ENCODE assay signal across 16 mouse cellular contexts in the genomic region with DNA sequence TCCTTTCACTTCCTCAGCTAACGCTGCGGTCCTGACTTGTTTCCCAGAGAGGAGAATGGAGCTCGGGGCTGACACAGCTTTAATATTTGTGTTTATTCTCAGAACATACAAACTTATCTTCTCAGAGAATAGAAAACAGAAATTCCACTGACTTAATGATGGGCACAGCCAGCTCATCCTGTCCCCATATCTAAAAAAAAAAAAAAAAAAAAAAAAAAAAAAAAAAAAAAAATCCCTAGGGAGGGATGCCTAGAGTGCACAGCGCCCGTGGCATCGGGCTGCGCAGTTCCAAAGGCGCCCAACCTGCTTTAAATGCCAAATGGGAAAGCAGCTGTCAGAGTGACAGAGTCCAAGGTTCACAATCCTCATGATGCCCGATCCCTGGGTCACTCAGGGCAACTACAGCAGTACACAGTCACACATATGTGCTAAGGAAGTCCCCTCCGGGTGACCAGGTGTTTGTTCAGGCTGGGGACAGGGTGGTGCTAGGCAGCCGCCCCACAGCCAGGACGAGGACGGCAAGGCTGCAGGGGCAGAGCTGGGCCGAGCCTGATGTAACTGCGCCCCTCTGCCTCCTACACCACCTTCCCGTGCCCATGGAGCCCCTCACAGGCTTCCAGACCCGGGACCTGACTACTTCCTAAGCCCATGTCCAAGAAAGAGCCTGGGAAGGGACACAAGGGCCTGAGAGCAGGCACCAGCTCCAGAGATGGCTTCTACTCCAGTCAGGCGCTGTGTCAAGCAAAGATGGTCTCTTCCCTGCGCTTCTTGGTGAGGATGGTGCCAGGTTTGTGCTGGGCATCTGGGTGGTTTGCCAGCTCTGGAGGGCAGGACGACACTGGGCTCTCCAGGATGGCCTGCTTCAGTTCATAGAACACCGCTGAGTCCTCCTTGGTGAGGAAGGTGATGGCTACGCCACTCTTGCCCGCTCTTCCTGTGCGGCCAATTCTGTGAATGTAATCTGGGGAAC. TPM values are rescaled to one million over a fixed set of nuclear protein-coding genes. Genes with fewer than 3 reads are reported as not detected.
DNase-seq lines count a peak whose midpoint lies in the region; ATAC-seq lines count a peak whose summit lies in the region.
"Had no signal": no experiment of that assay in that cellular context is flagged by ENCODE, and none has a peak within 500 bp of the region (broad histone marks: within the 10 kb centered on the region; RNA-seq: fewer than 3 reads in every experiment).

No protein-coding gene starts in this region.

- peaks cover 99% of the 10 kb centered on the region for H3K36me3 ChIP-seq in midbrain, embryonic 12.5 days
- peaks cover 72% of the 10 kb centered on the region for H3K36me3 ChIP-seq in midbrain, embryonic 15.5 days (replicated peaks)

- ATAC-seq in cerebellum, adult (ENCODE audit: insufficient number of reproducible peaks, low FRiP score, low TSS enrichment), result no peak
- no peak for ATAC-seq in midbrain, embryonic 12.5 days (ENCODE audit: low FRiP score, low read depth)
- ATAC-seq in midbrain, embryonic 15.5 days (replicated peaks), result no peak; the same call in 1 of the 2 replicates
- ATAC-seq: activated CD4-positive, CD25-positive, alpha-beta regulatory T cell, adult 4 months had no signal

- 0 out of 2 replicates have a peak overlapping the region, but pooled peaks have one; percentile 20 for H3K27ac ChIP-seq in midbrain, embryonic 12.5 days (replicated peaks)
- no peak overlapping the region for H3K27ac ChIP-seq in midbrain, embryonic 15.5 days
- H3K27ac ChIP-seq: hindbrain, embryonic 13.5 days; limb, embryonic 12.5 days had no signal

- H3K9ac ChIP-seq in midbrain, embryonic 12.5 days (replicated peaks), result no peak overlapping the region; the same call in 1 of the 2 replicates
- H3K9ac ChIP-seq in midbrain, embryonic 15.5 days, result no peak overlapping the region
- H3K9ac ChIP-seq: hindbrain, embryonic 13.5 days; limb, embryonic 12.5 days; lung, embryonic 14.5 days had no signal

- no peak overlapping the region for H3K4me3 ChIP-seq in midbrain, embryonic 12.5 days
- H3K4me3 ChIP-seq in midbrain, embryonic 15.5 days, result no peak overlapping the region
- H3K4me3 ChIP-seq: erythroblast, embryonic 14.5 days; hindbrain, embryonic 13.5 days; limb, embryonic 12.5 days had no signal

- no peaks in the 10 kb centered on the region for H3K4me1 ChIP-seq in midbrain, embryonic 12.5 days
- H3K4me1 ChIP-seq in midbrain, embryonic 15.5 days, result no peaks in the 10 kb centered on the region
- H3K4me1 ChIP-seq: hindbrain, embryonic 13.5 days had no signal

- WGBS in midbrain, embryonic 12.5 days, result 92% methylated on average over 24 of the region's 24 CpGs
- WGBS in midbrain, embryonic 15.5 days, result 88% methylated on average over 24 of the region's 24 CpGs

- no peak overlapping the region for H3K4me2 ChIP-seq in midbrain, embryonic 12.5 days (replicated peaks)
- no peak overlapping the region for H3K4me2 ChIP-seq in midbrain, embryonic 15.5 days
- H3K4me2 ChIP-seq: hindbrain, embryonic 13.5 days; limb, embryonic 12.5 days; lung, embryonic 14.5 days had no signal

- H3K27me3 ChIP-seq in midbrain, embryonic 12.5 days, result no peaks in the 10 kb centered on the region
- no peaks in the 10 kb centered on the region for H3K27me3 ChIP-seq in midbrain, embryonic 15.5 days (replicated peaks)
- H3K27me3 ChIP-seq: hindbrain, embryonic 13.5 days; limb, embryonic 12.5 days had no signal

- H3K9me3 ChIP-seq in midbrain, embryonic 12.5 days, result no peaks in the 10 kb centered on the region
- no peaks in the 10 kb centered on the region for H3K9me3 ChIP-seq in midbrain, embryonic 15.5 days
- H3K9me3 ChIP-seq: hindbrain, embryonic 13.5 days; limb, embryonic 12.5 days had no signal

- DNase-seq in cerebellum, postnatal 14 days, result peak; percentile 42 to 48
- peak; percentile 36 for DNase-seq in kidney, adult 18-20 months
- DNase-seq in kidney, postnatal 10 days, result no peak
- DNase-seq in thymus, postnatal 0 days (ENCODE audit: low spot score), result no peak
- DNase-seq in lung, adult 18-20 months, result no peak
- DNase-seq: adrenal gland, postnatal 25 days; lung, embryonic 14.5 days; right cerebral cortex, postnatal 4 days; thymus, adult 2 months had no signal

RNA-seq across cellular contexts. Expression of a gene that starts 14.7 kb away (rescaled TPM):
- 86.2 and 99.6 TPM in 2 replicates for polyA plus RNA-seq in midbrain, embryonic 12.5 days (2016; fragmentation: Nextera tagmentation; extraction: Ambion mirVana)
- 199 and 201 TPM in 2 replicates for polyA plus RNA-seq in midbrain, embryonic 15.5 days (2015; fragmentation: Nextera tagmentation; extraction: Ambion mirVana)
- 8.5 and 9.6 TPM in 2 replicates for polyA plus RNA-seq in thymus, postnatal 0 days (2015; fragmentation: Nextera tagmentation; extraction: Ambion mirVana)
- polyA plus RNA-seq: erythroblast, embryonic 14.5 days had no signal

RNA-seq across cellular contexts. Expression of a gene that starts 17.4 kb away (rescaled TPM):
- polyA plus RNA-seq in midbrain, embryonic 12.5 days (2016; fragmentation: Nextera tagmentation; extraction: Ambion mirVana), result 24.4 and 29.3 TPM in 2 replicates
- polyA plus RNA-seq in midbrain, embryonic 15.5 days (2015; fragmentation: Nextera tagmentation; extraction: Ambion mirVana), result 22.0 and 26.4 TPM in 2 replicates
- polyA plus RNA-seq in thymus, postnatal 0 days (2015; fragmentation: Nextera tagmentation; extraction: Ambion mirVana), result 23.5 and 26.4 TPM in 2 replicates

RNA-seq across cellular contexts. Expression of a gene that starts 31.9 kb away (rescaled TPM):
- polyA plus RNA-seq in midbrain, embryonic 12.5 days (2016; fragmentation: Nextera tagmentation; extraction: Ambion mirVana), result 8.0 and 8.3 TPM in 2 replicates
- 13.2 and 13.9 TPM in 2 replicates for polyA plus RNA-seq in midbrain, embryonic 15.5 days (2015; fragmentation: Nextera tagmentation; extraction: Ambion mirVana)
- polyA plus RNA-seq in thymus, postnatal 0 days (2015; fragmentation: Nextera tagmentation; extraction: Ambion mirVana), result 1.1 and 1.7 TPM in 2 replicates
- polyA plus RNA-seq: erythroblast, embryonic 14.5 days had no signal

RNA-seq across cellular contexts. Expression of a gene that starts 35.5 kb away (rescaled TPM):
- 15.6 and 17.2 TPM in 2 replicates for polyA plus RNA-seq in midbrain, embryonic 12.5 days (2016; fragmentation: Nextera tagmentation; extraction: Ambion mirVana)
- 14.0 and 15.2 TPM in 2 replicates for polyA plus RNA-seq in midbrain, embryonic 15.5 days (2015; fragmentation: Nextera tagmentation; extraction: Ambion mirVana)
- polyA plus RNA-seq in thymus, postnatal 0 days (2015; fragmentation: Nextera tagmentation; extraction: Ambion mirVana), result 12.6 and 17.0 TPM in 2 replicates

Comparison
In these comparisons a context has a peak if more than half of its experiments do, and no peak if none do; other contexts are left out.
1. DNase-seq: peak in cerebellum, postnatal 14 days (2 of 2) and kidney, adult 18-20 months (single experiment); none in kidney, postnatal 10 days (single experiment), thymus, postnatal 0 days (single experiment) and lung, adult 18-20 months (0 of 2).